Mouse (Mus musculus): ENCODE data around the gene Yars2. TPM values are rescaled to one million over a fixed set of nuclear protein-coding genes. Genes with fewer than 3 reads are reported as not detected.

Gene Yars2
- 35.8 and 36.1 TPM in 2 replicates for polyA plus RNA-seq (2015; fragmentation: Nextera tagmentation; extraction: Ambion mirVana)

DNA sequence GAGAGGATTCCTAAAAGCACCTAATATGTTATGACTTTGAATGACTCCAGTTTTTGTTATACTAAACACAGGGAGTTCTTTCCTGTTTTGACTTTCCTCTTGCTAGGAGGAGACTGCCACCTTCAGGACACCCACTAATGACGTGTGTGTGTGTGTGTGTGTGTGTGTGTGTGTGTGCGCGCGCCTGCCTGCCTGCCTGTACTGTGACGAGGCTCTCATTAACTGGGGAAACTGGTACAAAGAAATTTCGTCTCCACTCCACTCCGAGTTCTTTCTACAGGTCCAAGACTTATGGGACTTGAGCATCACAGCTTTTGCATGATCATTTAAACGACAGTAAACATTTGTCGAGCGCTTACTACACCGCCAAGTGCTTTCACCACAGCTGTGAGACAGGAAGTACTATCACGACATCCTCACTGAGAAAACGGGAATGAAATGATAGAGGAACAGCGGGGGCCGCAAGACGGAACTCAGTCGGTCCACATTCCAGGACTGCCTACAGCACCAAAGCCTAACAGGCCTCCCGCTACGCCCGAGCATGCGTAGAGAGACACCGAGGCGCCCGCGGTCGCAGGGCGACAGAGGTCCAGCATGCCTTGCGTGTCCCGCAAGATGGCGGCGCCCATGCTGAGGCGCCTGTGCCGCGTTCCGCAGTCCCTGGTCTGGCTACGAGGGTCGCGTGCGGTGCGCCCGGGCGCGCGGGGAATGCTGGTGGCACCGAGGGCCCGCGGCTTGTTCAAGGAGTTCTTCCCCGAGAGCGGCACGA is at the start of gene Yars2:
Yars2 (plus strand) TSS at position 597 of the 769 bp plus-strand sequence.
- WGBS: under 1% methylated on average over 50 of the region's 50 CpGs
- H3K4me3 ChIP-seq: peak within 1 kb of the TSS; percentile 92
- H3K27me3 ChIP-seq: no peaks in the 10 kb centered on the region
- peaks cover 15% of the 10 kb centered on the region for H3K36me3 ChIP-seq
- peak within 1 kb of the TSS; percentile 93 for H3K27ac ChIP-seq
- H3K4me1 ChIP-seq: peaks cover 14% of the 10 kb centered on the region
- H3K9ac ChIP-seq: peak within 1 kb of the TSS; percentile 90
- ATAC-seq (ENCODE audit: low FRiP score, low read depth): peak; percentile 98
- peak within 1 kb of the TSS; percentile 80 for H3K4me2 ChIP-seq (replicated peaks)
- no peaks in the 10 kb centered on the region for H3K9me3 ChIP-seq

DNA sequence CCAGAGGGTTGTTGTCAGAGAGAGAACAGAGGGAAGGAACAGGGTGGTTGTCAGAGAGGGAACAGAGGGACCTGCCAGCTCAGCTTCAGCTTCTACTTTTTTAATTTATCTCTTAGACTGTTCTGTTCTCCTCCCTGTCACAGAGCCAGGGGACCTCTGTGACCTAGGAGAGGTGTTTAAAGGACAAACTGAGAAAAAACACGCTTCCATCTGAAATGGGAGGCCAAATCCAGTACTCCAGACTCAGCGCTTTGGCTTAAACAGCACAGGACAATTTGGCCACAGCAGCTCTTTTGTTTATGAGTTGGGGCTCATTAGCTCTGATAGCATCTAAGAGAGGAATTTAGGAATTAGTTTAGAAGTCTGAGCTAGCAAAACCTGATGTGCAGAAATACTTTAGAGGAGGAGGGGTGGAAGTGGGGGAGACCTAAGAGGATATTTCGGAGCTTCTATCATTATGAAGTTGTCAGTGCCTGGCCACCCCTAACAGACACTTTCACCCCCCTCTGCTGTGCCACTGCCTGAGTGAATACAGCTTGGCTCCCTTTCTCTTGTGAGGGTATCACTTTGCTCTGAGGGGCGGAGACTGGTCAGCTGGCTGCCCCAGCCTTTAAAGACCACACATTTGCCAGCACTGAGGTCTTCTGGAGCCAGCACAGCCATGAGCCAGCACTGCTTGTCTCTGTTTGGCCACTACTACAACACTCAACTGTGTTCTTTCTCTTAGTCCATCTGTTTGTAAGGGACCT is 49.3 kb upstream of the Yars2 start:
- no peak overlapping the region for H3K9ac ChIP-seq
- no peaks in the 10 kb centered on the region for H3K36me3 ChIP-seq
- no peak overlapping the region for H3K4me2 ChIP-seq (replicated peaks)
- peaks cover 8% of the 10 kb centered on the region; the same call in 1 of the 2 replicates for H3K4me1 ChIP-seq
- H3K27ac ChIP-seq: no peak overlapping the region
- no peak overlapping the region for H3K4me3 ChIP-seq
- ATAC-seq (ENCODE audit: low FRiP score, low read depth): peak; percentile 8; the same call in 1 of the 2 replicates
- H3K27me3 ChIP-seq: no peaks in the 10 kb centered on the region
- no peaks in the 10 kb centered on the region for H3K9me3 ChIP-seq
- WGBS: 8% methylated on average over 4 of the region's 4 CpGs

DNA sequence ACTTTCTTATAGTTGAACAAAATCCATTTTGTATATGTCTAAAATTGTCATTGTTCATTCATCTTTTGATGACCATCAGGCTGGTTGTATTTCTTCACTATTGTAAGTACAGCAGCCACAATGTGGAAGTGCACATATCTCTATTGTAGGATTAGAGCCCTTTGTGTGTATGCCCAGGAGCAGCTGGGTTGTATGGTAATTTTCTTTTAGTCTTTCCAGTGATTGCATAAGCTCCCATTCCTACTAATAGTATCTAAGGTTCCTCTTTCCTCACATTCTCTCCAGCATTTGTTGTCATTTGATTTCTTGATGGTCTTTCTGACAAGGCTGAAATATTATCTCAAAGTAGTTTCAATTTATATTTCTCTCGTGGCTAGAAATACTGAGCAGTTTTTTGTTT is 47.5 kb upstream of the Yars2 start:
- H3K9me3 ChIP-seq: no peaks in the 10 kb centered on the region
- no peak overlapping the region for H3K9ac ChIP-seq
- no peak overlapping the region for H3K27ac ChIP-seq
- no peak overlapping the region for H3K4me2 ChIP-seq (replicated peaks)
- no peaks in the 10 kb centered on the region for H3K27me3 ChIP-seq
- no peaks in the 10 kb centered on the region for H3K36me3 ChIP-seq
- H3K4me3 ChIP-seq: no peak overlapping the region
- peaks cover 8% of the 10 kb centered on the region; the same call in 1 of the 2 replicates for H3K4me1 ChIP-seq
- WGBS: 57% methylated on average over 1 of the region's 1 CpGs
- no peak for ATAC-seq (ENCODE audit: low FRiP score, low read depth)

DNA sequence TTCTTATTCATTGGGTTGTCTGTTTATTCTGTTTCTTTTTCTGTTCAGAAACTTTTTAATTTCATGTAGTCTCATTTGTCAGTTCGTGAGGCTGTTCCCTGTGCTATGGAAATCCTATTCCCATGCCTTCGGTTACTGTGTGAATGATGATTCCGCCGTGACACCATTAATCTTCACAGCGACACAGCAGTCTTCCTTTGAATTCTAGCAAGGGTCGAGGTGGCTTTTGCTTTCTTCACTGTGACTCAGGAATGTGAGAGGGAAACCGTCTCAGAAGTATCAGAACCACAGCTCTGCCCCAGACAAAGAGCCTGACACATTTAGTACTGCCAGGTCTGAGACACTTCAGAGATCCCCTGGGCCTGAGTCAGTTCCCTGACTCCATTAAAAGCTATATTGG is 46.9 kb upstream of the Yars2 start:
- no peaks in the 10 kb centered on the region for H3K27me3 ChIP-seq
- H3K4me3 ChIP-seq: no peak overlapping the region
- H3K4me1 ChIP-seq: peaks cover 8% of the 10 kb centered on the region; the same call in 1 of the 2 replicates
- H3K36me3 ChIP-seq: no peaks in the 10 kb centered on the region
- H3K27ac ChIP-seq: no peak overlapping the region
- no peaks in the 10 kb centered on the region for H3K9me3 ChIP-seq
- no peak overlapping the region for H3K9ac ChIP-seq
- no peak overlapping the region for H3K4me2 ChIP-seq (replicated peaks)
- ATAC-seq (ENCODE audit: low FRiP score, low read depth): no peak
- 35% methylated on average over 7 of the region's 7 CpGs for WGBS

DNA sequence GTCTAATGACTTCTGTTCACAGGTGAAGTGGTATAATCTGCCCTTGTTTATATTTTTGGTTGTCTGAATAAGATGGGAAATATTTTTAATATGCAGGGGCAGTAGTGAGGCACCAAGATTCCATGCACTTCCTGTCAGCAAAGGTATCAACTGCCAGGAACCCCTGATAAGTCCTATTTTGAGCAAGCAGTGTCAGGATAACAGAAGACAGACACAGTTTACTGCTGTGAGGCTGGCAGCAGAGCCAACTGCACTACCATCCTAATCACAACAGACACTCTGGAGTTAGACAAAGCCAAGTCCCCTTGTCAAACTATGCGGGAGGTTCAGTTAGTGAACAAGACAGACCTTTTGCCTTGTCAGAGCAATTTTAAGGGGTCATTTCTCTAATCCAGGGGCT is 46.1 kb upstream of the Yars2 start:
- Histone ChIP-seq H3K36me3 (no peaks in the 10 kb centered on the region), H3K4me3 (no peak overlapping the region), H3K4me1 (peaks cover 8% of the 10 kb centered on the region; the same call in 1 of the 2 replicates), H3K9me3 (no peaks in the 10 kb centered on the region), H3K4me2 (replicated peaks) (no peak overlapping the region), H3K27me3 (no peaks in the 10 kb centered on the region), H3K9ac (no peak overlapping the region), H3K27ac (no peak overlapping the region)
- ATAC-seq (ENCODE audit: low FRiP score, low read depth): no peak
- 50% methylated on average over 1 of the region's 1 CpGs for WGBS

DNA sequence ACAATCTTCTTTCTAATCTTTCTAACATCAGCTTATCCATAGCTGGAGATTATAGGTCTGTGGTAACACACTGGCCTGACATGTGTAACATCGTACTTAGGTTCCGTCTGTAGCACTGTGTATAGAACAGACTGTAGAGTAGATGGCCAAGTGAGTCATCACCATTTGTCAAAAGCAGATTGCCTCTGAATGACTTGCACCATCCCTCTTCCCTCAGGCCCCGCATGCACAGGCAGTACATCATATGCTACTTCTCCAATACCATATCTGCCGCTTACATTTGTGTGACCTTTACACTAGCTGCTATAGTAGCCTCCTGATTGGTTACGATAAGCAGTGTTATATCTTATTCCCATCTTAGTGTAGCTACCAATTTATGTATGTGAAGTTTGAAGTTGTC is 41.9 kb upstream of the Yars2 start:
- no peak overlapping the region for H3K9ac ChIP-seq
- peaks cover 3% of the 10 kb centered on the region; the same call in 1 of the 2 replicates for H3K4me1 ChIP-seq
- H3K27ac ChIP-seq: no peak overlapping the region
- no peak overlapping the region for H3K4me3 ChIP-seq
- no peak for ATAC-seq (ENCODE audit: low FRiP score, low read depth)
- no peaks in the 10 kb centered on the region for H3K36me3 ChIP-seq
- H3K9me3 ChIP-seq: no peaks in the 10 kb centered on the region
- H3K27me3 ChIP-seq: no peaks in the 10 kb centered on the region
- no peak overlapping the region for H3K4me2 ChIP-seq (replicated peaks)
- WGBS: 89% methylated on average over 5 of the region's 5 CpGs

DNA sequence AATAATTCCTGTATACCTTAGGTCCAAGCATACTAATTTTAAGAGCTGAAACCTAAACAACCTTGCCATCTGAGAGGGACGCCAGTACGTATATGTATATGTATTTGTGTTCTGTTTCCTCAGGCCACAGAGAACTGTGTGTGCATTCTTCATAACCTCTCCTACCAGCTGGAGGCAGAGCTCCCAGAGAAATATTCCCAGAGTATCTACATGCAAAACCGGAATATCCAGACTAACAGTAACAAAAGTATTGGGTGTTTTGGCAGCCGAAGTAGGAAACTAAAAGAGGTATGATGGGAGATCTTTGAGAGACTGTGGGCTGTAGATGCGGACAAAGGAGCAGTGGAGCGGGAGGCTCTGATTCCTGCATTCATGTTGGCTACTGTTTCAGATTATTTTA is 41.3 kb upstream of the Yars2 start:
- Histone ChIP-seq H3K4me2 (replicated peaks) (no peak overlapping the region), H3K36me3 (no peaks in the 10 kb centered on the region), H3K27ac (no peak overlapping the region), H3K9me3 (no peaks in the 10 kb centered on the region), H3K9ac (no peak overlapping the region), H3K4me3 (no peak overlapping the region), H3K27me3 (no peaks in the 10 kb centered on the region), H3K4me1 (no peaks in the 10 kb centered on the region)
- ATAC-seq (ENCODE audit: low FRiP score, low read depth): no peak
- WGBS: 88% methylated on average over 6 of the region's 6 CpGs

DNA sequence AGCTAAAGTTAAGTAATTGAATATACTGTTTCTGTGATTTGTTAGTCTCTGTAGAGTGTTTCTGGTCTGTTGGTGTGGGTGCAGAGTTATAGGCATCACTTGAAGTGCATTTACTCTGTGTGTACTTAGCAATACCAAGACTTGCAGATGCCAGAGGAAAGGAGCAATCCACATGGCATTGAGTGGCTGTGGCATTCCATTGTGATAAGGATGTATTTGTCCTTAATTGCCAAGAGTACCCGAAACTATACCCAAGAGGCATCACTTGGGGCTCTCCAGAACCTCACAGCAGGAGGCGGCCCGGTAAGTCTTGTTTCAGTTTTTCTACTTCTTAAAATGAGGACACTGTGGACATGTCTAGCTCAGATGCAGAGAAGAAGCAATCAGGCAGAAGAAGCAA is 40.3 kb upstream of the Yars2 start:
- H3K4me1 ChIP-seq: no peaks in the 10 kb centered on the region
- H3K27me3 ChIP-seq: no peaks in the 10 kb centered on the region
- H3K9ac ChIP-seq: no peak overlapping the region
- WGBS: 91% methylated on average over 3 of the region's 3 CpGs
- no peak overlapping the region for H3K4me3 ChIP-seq
- H3K27ac ChIP-seq: no peak overlapping the region
- ATAC-seq (ENCODE audit: low FRiP score, low read depth): no peak
- H3K9me3 ChIP-seq: no peaks in the 10 kb centered on the region
- no peaks in the 10 kb centered on the region for H3K36me3 ChIP-seq
- no peak overlapping the region for H3K4me2 ChIP-seq (replicated peaks)

DNA sequence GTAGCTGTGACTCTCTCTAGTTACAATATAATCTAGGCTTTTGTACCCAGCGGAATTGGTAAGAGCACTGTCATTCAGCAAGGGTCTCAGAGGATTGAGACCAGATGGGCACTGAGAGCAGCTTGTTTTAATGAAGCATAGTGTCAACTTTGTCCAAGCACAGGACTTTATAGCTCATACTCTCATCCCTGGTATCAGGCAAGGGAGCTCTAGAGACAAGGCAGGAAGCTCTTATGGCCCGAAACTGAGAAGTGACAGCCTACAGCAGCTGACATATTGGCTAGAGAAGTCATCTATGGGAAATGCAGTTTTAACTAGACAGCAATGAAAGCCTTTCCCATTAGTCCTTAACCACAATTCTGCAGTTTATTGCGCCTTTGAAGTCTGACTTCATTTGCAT is 29.8 kb upstream of the Yars2 start:
- H3K4me3 ChIP-seq: no peak overlapping the region
- no peak overlapping the region for H3K4me2 ChIP-seq (replicated peaks)
- H3K9ac ChIP-seq: no peak overlapping the region
- ATAC-seq (ENCODE audit: low FRiP score, low read depth): no peak
- H3K36me3 ChIP-seq: no peaks in the 10 kb centered on the region
- WGBS: 34% methylated on average over 3 of the region's 3 CpGs
- H3K27me3 ChIP-seq: no peaks in the 10 kb centered on the region
- no peak overlapping the region for H3K27ac ChIP-seq
- no peaks in the 10 kb centered on the region for H3K4me1 ChIP-seq
- H3K9me3 ChIP-seq: no peaks in the 10 kb centered on the region

DNA sequence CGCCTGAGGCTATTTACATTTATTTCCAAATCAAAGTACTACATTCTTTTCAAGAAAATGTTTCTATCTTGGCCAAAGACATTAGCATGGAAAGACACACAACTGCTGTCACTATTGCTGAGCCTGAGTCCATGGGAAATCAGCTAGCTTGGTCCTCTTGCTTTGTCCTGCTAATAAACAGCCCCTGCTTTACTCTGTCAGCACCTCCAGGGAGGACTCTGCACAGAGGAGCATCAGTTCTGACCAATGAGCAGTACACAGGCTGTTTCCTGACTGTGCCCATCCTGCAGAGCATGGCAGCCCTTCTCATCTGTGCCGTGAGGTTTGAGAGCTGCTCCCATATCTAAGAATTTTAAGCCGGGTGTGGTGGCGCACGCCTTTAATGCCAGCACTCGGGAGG is 29.0 kb upstream of the Yars2 start:
- no peak overlapping the region for H3K4me3 ChIP-seq
- no peaks in the 10 kb centered on the region for H3K4me1 ChIP-seq
- H3K27me3 ChIP-seq: no peaks in the 10 kb centered on the region
- ATAC-seq (ENCODE audit: low FRiP score, low read depth): no peak
- no peak overlapping the region for H3K4me2 ChIP-seq (replicated peaks)
- WGBS: 85% methylated on average over 6 of the region's 6 CpGs
- H3K27ac ChIP-seq: no peak overlapping the region
- H3K9ac ChIP-seq: no peak overlapping the region
- no peaks in the 10 kb centered on the region for H3K36me3 ChIP-seq
- H3K9me3 ChIP-seq: no peaks in the 10 kb centered on the region

DNA sequence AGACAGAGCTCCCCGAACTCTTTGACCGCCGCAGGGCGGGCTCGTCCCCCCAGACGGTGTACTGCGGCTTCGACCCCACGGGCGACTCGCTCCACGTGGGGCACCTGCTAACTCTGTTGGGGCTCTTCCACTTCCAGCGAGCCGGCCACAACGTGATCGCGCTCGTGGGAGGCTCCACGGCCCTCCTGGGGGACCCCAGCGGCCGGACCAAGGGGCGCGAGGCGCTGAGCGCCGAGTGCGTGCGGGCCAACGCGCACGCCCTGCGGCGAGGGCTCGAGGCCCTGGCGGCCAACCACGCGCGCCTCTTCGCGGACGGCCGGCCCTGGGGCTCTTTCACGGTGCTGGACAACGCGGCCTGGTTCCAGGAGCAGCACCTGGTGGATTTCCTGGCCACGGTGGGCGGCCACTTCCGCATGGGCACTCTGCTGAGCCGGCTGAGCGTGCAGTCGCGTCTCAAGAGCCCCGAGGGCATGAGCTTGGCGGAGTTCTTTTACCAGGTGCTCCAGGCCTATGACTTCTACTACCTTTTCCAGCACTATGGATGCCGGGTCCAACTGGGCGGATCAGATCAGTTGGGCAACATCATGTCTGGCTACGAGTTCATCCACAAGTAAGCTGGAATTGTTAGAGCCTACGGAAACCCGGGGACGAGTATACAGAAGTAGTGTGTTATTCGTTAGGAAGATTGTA is 518 bp downstream of the Yars2 start:
- Histone ChIP-seq H3K9ac (peak overlapping the region; percentile 90), H3K4me1 (peaks cover 14% of the 10 kb centered on the region), H3K36me3 (peaks cover 21% of the 10 kb centered on the region), H3K27ac (peak overlapping the region; percentile 93), H3K27me3 (no peaks in the 10 kb centered on the region), H3K4me2 (replicated peaks) (peak overlapping the region; percentile 80), H3K4me3 (peak overlapping the region; percentile 92), H3K9me3 (no peaks in the 10 kb centered on the region)
- ATAC-seq (ENCODE audit: low FRiP score, low read depth): peak; percentile 59
- WGBS: under 1% methylated on average over 60 of the region's 61 CpGs

DNA sequence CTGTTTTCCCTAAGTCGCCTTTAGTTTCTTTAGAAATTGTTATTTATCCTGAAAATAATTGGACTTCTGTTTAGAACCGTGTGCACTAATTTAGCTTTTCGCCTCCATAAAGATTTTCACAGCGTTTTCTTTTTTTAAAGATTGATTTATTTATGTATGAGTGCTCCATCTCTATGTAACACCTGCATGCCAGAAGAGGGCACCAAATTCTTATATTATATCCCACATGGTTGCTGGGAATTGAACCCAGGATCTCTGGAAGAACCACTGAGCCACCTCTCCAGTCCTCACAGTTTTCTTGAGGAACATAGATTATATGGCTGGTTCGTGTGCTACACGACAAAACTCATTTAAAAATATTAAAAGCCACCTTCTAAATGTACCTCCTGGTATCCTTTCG is 1.1 kb downstream of the Yars2 start:
- 20% methylated on average over 7 of the region's 7 CpGs for WGBS
- H3K27ac ChIP-seq: no peak overlapping the region
- H3K4me1 ChIP-seq: peaks cover 14% of the 10 kb centered on the region
- peak overlapping the region; percentile 80 for H3K4me2 ChIP-seq (replicated peaks)
- peak overlapping the region; percentile 90 for H3K9ac ChIP-seq
- peaks cover 24% of the 10 kb centered on the region for H3K36me3 ChIP-seq
- H3K4me3 ChIP-seq: peak overlapping the region; percentile 92
- no peaks in the 10 kb centered on the region for H3K27me3 ChIP-seq
- no peaks in the 10 kb centered on the region for H3K9me3 ChIP-seq
- ATAC-seq (ENCODE audit: low FRiP score, low read depth): no peak

All from limb, embryonic 13.5 days (tissue).